Mouse (Mus musculus): ENCODE results near the gene Nkx2-5. TPM values are rescaled to one million over a fixed set of nuclear protein-coding genes. Genes with fewer than 3 reads are reported as not detected.

Gene Nkx2-5
- polyA plus RNA-seq, 1 experiment from 2014 or later: 2.9 TPM

DNA sequence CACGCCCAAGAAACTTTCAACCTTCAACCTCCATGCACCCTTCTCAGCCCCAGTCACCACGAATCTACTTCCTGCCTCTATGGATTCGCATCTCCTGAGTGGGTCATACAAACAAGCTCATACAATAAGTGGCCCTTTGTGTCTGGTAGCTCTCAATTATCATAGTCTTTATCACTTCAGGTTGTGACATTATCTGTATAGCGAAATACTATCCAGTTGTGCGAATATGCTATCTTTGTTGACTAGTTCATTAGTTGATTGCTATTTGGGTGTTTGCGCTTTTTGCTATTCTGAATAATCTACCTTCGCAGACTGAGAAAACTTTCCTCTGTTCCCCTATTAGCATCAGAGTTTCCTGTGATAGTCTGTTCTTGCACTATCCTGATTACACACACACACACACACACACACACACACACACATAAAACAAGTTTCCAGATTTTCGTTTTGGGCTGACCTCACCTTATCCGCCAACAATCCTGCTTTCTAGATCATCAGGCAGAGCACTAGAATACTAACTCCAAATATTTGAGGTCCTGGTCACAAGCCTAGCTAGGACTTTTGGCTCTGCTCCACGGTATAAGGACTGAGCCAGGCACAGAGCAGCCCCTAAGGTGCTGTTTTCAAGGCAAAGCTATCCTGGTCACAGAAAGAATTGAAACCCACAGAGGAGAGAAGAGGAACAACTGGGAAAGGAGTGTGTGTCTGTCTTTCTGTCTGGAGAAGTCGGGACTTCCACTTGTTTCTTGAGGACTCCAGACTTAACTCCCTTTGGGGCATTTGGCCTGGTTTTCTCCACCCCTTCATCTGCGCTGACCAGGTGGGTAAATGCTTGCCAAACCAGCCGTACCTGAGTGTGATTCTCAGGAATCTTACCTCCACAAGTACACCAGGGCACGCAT lies 591 bp upstream of the Nkx2-5 start:
- Histone ChIP-seq H3K4me2 (ENCODE audit: low read depth, low read length) (no peak overlapping the region), H3K9me3 (ENCODE audit: control insufficient read depth, low read length) (no peaks in the 10 kb centered on the region), H3K27ac (ENCODE audit: low read length) (no peak overlapping the region), H3K4me3 (ENCODE audit: low read length) (no peak overlapping the region), H3K4me1 (replicated peaks; ENCODE audit: control insufficient read depth, insufficient read depth, low read length) (peaks cover 14% of the 10 kb centered on the region), H3K27me3 (ENCODE audit: control insufficient read depth, insufficient read depth, low read depth, low read length) (peaks cover 89% of the 10 kb centered on the region), H3K36me3 (ENCODE audit: control insufficient read depth, insufficient read depth, low read length) (no peaks in the 10 kb centered on the region), H3K9ac (ENCODE audit: low read length) (no peak overlapping the region)
- no peak for ATAC-seq (ENCODE audit: low read depth)
- WGBS: 6% methylated on average over 14 of the region's 14 CpGs

DNA sequence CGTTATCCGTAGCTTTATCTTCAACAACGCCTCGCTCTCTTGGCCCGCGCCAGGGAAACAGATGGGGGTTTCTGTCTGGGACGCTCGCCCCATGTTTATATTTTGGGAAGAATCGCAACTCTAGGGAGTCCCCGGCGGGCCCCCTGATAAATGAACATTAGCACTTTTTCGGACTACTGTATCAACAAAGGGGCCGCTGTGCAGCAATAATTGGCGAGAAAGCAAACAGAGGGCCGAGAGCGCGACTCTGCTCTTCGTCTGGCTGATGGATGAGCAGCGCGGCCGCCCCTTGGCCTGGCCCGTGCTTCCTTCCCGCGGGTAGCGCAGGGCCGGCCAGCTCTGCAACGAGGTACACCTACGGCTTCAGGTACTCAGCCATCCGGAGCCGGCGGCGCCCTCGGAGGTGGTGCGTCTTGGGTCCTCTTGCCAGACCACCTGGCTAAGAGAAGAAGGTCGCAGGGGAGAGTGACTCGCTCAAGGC lies 398 bp downstream of the Nkx2-5 start:
- peak; percentile 49; the same call in 1 of the 2 replicates for ATAC-seq (ENCODE audit: low read depth)
- Histone ChIP-seq H3K27ac (ENCODE audit: low read length) (no peak overlapping the region), H3K9ac (ENCODE audit: low read length) (no peak overlapping the region)

DNA sequence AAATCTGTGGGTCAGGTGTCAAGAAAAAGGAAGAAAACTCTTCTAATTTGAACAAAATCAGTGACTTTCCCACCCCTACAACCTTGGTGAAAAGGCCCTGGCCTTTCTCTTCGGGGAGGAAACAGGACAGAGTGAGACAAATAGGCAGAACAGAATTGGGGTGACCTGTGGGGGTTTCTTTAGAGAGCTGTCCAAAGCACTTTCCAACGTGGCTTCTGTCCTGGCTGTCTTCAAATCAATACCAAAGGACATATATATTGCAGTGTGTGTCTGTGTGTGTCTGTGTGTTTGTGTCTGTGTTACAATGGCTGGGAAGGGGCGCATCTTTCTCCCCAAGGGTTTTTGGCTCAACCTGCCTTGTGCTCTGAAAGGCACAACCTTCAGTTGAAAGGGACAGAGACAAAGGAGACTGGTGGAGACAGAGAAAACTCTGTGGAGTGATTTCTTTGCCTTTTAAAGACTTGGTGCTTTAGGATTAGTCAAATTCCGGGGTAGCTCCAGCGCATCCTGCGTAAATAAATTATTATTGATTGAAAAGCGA lies 1.0 kb downstream of the Nkx2-5 start:
- Histone ChIP-seq H3K27ac (ENCODE audit: low read length) (no peak overlapping the region), H3K9me3 (ENCODE audit: control insufficient read depth, low read length) (no peaks in the 10 kb centered on the region), H3K4me2 (ENCODE audit: low read depth, low read length) (no peak overlapping the region), H3K9ac (ENCODE audit: low read length) (no peak overlapping the region), H3K36me3 (ENCODE audit: control insufficient read depth, insufficient read depth, low read length) (no peaks in the 10 kb centered on the region), H3K4me3 (ENCODE audit: low read length) (no peak overlapping the region), H3K27me3 (ENCODE audit: control insufficient read depth, insufficient read depth, low read depth, low read length) (peaks cover 90% of the 10 kb centered on the region), H3K4me1 (replicated peaks; ENCODE audit: control insufficient read depth, insufficient read depth, low read length) (peaks cover 12% of the 10 kb centered on the region)
- ATAC-seq (ENCODE audit: low read depth): no peak
- WGBS: under 1% methylated on average over 7 of the region's 7 CpGs

More for the DNA sequence above, 398 bp downstream of the Nkx2-5 start:
- Histone ChIP-seq H3K27me3 (ENCODE audit: control insufficient read depth, insufficient read depth, low read depth, low read length) (peaks cover 89% of the 10 kb centered on the region), H3K9me3 (ENCODE audit: control insufficient read depth, low read length) (no peaks in the 10 kb centered on the region), H3K36me3 (ENCODE audit: control insufficient read depth, insufficient read depth, low read length) (no peaks in the 10 kb centered on the region), H3K4me1 (replicated peaks; ENCODE audit: control insufficient read depth, insufficient read depth, low read length) (peaks cover 9% of the 10 kb centered on the region), H3K4me2 (ENCODE audit: low read depth, low read length) (peak overlapping the region; percentile 20; the same call in 1 of the 2 replicates), H3K4me3 (ENCODE audit: low read length) (peak overlapping the region; percentile 14)
- WGBS: under 1% methylated on average over 35 of the region's 36 CpGs

DNA sequence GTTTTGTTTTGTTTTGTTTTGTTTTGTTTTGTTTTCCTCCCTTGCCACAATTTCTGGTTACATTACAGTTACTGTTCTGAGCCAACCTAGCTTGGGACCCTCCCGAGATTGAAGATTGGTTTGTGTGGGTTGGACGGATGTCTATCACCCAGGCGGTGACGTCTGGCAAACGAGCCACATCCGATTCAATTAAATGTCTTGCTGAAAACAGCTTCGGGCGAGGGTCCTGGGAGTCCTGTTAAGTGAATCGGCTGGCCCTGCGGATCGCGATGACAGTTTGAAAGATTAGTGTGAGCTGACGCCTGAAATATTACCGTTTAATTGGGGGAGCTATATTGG lies 1.6 kb downstream of the Nkx2-5 start:
- ATAC-seq (ENCODE audit: low read depth): no peak
- H3K4me1 ChIP-seq (replicated peaks; ENCODE audit: control insufficient read depth, insufficient read depth, low read length): peaks cover 12% of the 10 kb centered on the region

DNA sequence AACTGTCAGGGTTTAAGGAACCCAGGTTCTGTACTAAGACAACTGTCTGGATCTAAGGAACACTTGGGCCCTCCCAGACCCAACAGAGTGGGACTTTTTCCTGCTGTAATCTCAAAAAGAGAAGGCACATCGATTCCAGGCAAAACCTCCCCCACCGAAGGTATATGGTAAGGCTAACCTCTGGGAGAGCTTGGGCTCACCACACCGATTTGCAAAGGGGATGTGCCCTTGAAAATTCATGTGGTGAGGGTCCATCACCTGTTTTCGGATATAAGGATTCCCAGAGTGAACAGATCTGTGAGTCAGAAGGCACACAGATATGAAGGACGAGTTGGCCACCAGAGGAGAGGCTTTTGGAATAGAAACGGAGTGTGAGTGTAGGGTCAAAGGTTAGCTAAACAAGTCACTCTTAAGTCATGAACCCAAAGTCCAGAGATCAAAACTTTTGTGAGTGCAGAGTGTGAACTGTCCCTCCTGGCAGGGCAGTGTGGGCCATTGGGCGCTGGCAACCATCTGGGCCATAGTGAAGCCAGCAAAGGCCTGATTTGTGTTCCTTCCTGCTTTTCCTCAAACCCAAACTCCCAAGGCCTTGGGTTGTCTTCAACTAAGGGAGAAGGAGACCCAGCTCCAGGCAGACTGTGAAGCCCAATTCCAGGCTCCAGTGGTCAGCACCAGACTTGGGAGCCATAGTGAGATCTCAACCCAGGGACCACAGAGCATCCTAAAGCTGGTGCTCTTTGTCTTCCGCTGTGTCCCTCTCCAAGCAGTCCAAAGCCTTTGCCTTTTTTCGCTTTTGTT lies 2.2 kb downstream of the Nkx2-5 start:
- no peak for ATAC-seq (ENCODE audit: low read depth)
- H3K27me3 ChIP-seq (ENCODE audit: control insufficient read depth, insufficient read depth, low read depth, low read length): peaks cover 91% of the 10 kb centered on the region
- H3K27ac ChIP-seq (ENCODE audit: low read length): no peak overlapping the region
- no peaks in the 10 kb centered on the region for H3K9me3 ChIP-seq (ENCODE audit: control insufficient read depth, low read length)
- H3K4me1 ChIP-seq (replicated peaks; ENCODE audit: control insufficient read depth, insufficient read depth, low read length): peaks cover 12% of the 10 kb centered on the region
- 12% methylated on average over 9 of the region's 9 CpGs for WGBS
- H3K4me3 ChIP-seq (ENCODE audit: low read length): no peak overlapping the region
- no peak overlapping the region for H3K4me2 ChIP-seq (ENCODE audit: low read depth, low read length)
- H3K36me3 ChIP-seq (ENCODE audit: control insufficient read depth, insufficient read depth, low read length): no peaks in the 10 kb centered on the region
- no peak overlapping the region for H3K9ac ChIP-seq (ENCODE audit: low read length)

More for the DNA sequence above, 1.6 kb downstream of the Nkx2-5 start:
- WGBS: 4% methylated on average over 14 of the region's 14 CpGs
- Histone ChIP-seq H3K27me3 (ENCODE audit: control insufficient read depth, insufficient read depth, low read depth, low read length) (peaks cover 92% of the 10 kb centered on the region), H3K36me3 (ENCODE audit: control insufficient read depth, insufficient read depth, low read length) (no peaks in the 10 kb centered on the region), H3K4me2 (ENCODE audit: low read depth, low read length) (no peak overlapping the region), H3K4me3 (ENCODE audit: low read length) (no peak overlapping the region), H3K9ac (ENCODE audit: low read length) (no peak overlapping the region), H3K27ac (ENCODE audit: low read length) (no peak overlapping the region), H3K9me3 (ENCODE audit: control insufficient read depth, low read length) (no peaks in the 10 kb centered on the region)

DNA sequence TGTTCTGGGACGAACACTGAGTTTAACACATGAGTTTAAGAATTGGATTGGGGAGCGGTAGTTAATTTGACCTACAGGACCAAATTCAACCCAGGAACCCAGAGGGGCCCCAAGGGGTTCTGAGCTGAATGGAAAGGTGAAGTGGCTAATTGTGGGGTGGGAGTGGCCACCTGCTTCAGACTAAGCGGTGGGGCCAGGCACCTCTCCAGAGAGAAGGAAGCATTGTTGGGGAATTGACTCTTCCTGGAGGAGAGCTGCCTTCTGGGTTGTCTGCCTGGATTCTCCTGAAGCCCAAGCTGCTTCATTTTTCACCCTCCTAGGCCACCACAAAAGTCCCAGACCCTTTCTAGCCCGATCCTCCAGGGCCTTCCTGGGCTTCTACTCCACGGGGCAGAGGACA lies 2.8 kb downstream of the Nkx2-5 start:
- no peak overlapping the region for H3K4me2 ChIP-seq (ENCODE audit: low read depth, low read length)
- WGBS: 4% methylated on average over 5 of the region's 5 CpGs
- no peak overlapping the region for H3K27ac ChIP-seq (ENCODE audit: low read length)
- H3K4me1 ChIP-seq (replicated peaks; ENCODE audit: control insufficient read depth, insufficient read depth, low read length): peaks cover 12% of the 10 kb centered on the region
- no peak for ATAC-seq (ENCODE audit: low read depth)
- H3K27me3 ChIP-seq (ENCODE audit: control insufficient read depth, insufficient read depth, low read depth, low read length): peaks cover 94% of the 10 kb centered on the region
- H3K4me3 ChIP-seq (ENCODE audit: low read length): no peak overlapping the region
- no peaks in the 10 kb centered on the region for H3K9me3 ChIP-seq (ENCODE audit: control insufficient read depth, low read length)
- no peak overlapping the region for H3K9ac ChIP-seq (ENCODE audit: low read length)
- no peaks in the 10 kb centered on the region for H3K36me3 ChIP-seq (ENCODE audit: control insufficient read depth, insufficient read depth, low read length)

DNA sequence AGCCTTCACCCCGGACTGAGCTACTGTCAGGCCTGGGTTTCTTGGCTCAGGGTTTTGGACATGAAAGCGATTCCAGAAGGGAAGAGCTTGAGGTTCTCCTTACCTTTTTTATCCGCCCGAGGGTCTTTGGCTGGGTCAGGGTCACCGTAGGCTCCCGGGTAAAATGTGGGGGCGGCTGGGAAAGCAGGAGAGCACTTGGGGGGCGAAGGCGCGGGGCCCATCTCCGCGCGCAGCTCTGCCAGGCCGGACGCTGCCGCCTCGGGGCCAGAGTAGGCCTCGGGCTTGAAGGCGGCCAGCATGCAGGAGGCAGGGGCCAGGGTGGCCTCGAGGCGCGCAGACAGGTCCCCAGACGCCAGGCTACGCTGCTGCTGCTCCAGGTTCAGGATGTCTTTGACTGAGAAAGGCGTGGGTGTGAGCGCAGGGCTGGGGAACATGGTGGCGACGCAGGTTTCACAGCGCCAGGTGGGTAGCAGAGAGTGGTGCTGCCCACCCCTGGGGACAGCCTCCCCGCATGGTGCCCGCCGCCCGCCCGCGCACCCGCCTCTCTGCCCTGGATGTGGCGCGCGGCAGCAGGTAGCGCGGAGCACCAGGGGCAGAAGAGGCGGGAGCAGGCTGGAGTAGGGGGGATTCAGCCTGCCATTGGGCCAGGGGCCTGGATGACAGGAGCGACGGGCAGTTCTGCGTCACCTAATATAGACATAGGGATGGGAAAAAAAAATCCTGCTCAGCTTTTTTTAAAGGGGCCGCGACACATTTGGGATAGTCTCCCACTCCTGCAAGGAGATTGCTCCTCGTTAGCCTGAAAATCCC lies 3.7 kb downstream of the Nkx2-5 start:
- no peak for ATAC-seq (ENCODE audit: low read depth)
- no peaks in the 10 kb centered on the region for H3K36me3 ChIP-seq (ENCODE audit: control insufficient read depth, insufficient read depth, low read length)
- H3K27ac ChIP-seq (ENCODE audit: low read length): no peak overlapping the region
- H3K9ac ChIP-seq (ENCODE audit: low read length): no peak overlapping the region
- peaks cover 98% of the 10 kb centered on the region for H3K27me3 ChIP-seq (ENCODE audit: control insufficient read depth, insufficient read depth, low read depth, low read length)
- peaks cover 12% of the 10 kb centered on the region for H3K4me1 ChIP-seq (replicated peaks; ENCODE audit: control insufficient read depth, insufficient read depth, low read length)
- no peak overlapping the region for H3K4me2 ChIP-seq (ENCODE audit: low read depth, low read length)
- no peaks in the 10 kb centered on the region for H3K9me3 ChIP-seq (ENCODE audit: control insufficient read depth, low read length)
- no peak overlapping the region for H3K4me3 ChIP-seq (ENCODE audit: low read length)
- 4% methylated on average over 48 of the region's 48 CpGs for WGBS

DNA sequence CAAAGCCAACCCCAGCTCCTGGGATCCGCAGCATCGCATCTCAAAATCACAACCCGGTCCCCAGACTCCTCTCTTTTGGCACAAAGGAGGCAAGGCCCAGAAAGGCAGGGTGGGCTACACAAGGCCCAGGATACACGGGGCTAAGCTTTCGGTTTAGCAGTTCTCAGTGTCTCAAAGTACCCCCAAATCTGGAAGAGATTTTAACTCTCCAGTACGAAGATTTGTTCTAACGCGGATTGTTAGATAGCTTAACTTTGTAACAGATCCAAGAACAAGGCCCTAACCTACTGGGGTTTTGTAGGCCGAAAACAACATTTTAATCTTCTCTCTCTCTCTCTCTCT lies 4.4 kb downstream of the Nkx2-5 start:
- Histone ChIP-seq H3K4me3 (ENCODE audit: low read length) (no peak overlapping the region), H3K4me1 (replicated peaks; ENCODE audit: control insufficient read depth, insufficient read depth, low read length) (peaks cover 12% of the 10 kb centered on the region), H3K4me2 (ENCODE audit: low read depth, low read length) (no peak overlapping the region), H3K27ac (ENCODE audit: low read length) (no peak overlapping the region), H3K27me3 (ENCODE audit: control insufficient read depth, insufficient read depth, low read depth, low read length) (peaks cover 100% of the 10 kb centered on the region), H3K9ac (ENCODE audit: low read length) (no peak overlapping the region), H3K9me3 (ENCODE audit: control insufficient read depth, low read length) (no peaks in the 10 kb centered on the region), H3K36me3 (ENCODE audit: control insufficient read depth, insufficient read depth, low read length) (no peaks in the 10 kb centered on the region)
- 20% methylated on average over 9 of the region's 9 CpGs for WGBS
- no peak for ATAC-seq (ENCODE audit: low read depth)
